Mouse (Mus musculus) bone marrow, adult 2 months (tissue): ENCODE results near the gene Adgrg1.

Source experiments
- CTCF ChIP-seq: fragments of 200-500 bp; IDR thresholded peaks from 2 replicates; pipeline ENCODE4 v1.5.1; 2011; ENCODE audit warnings: low read length, control low read depth; ENCODE audit not compliant: control insufficient read depth, insufficient read depth
- POLR2A ChIP-seq: fragments of 200-500 bp; IDR thresholded peaks from 2 replicates; pipeline ENCODE4 v1.6.1; 2011; ENCODE audit warnings: low read depth, mild to moderate bottlenecking, control low read depth, low read length, borderline replicate concordance; ENCODE audit not compliant: control insufficient read depth

- TF ChIP-seq POLR2A = no peak
- no peak for TF ChIP-seq CTCF
These were observed 26.6 kb downstream of the Adgrg1 start for GRCm38 (mm10) chr8:95001165-95001564.
